Mouse (Mus musculus) neural tube, embryonic 15.5 days (tissue): ENCODE results near the gene Dhx38. TPM values are rescaled to one million over a fixed set of nuclear protein-coding genes. Genes with fewer than 3 reads are reported as not detected.

Experiments used
- ATAC-seq: fragments of 200-750 bp; cut with Nextera tagmentation; 2 replicates; pipeline ENCODE4 v1.8.0; 2017; ENCODE audit warnings: mild to moderate bottlenecking, moderate TSS enrichment, moderate library complexity; ENCODE audit not compliant: low FRiP score
- H3K27ac ChIP-seq: fragments of 300-500 bp; sonication (generic); replicated peaks from 2 replicates; pipeline ENCODE4 v1.5.1; 2015; ENCODE audit warnings: mild to moderate bottlenecking, inconsistent platforms
- H3K27me3 ChIP-seq: fragments of 300-500 bp; sonication (generic); replicated peaks from 2 replicates; pipeline ENCODE4 v1.6.1; 2015; ENCODE audit warnings: inconsistent platforms
- H3K36me3 ChIP-seq: fragments of 300-500 bp; sonication (generic); 2 replicates; pipeline ENCODE4 v1.6.1; 2015; ENCODE audit warnings: inconsistent platforms
- H3K4me1 ChIP-seq: fragments of 300-500 bp; sonication (generic); 2 replicates; pipeline ENCODE4 v1.6.1; 2015; ENCODE audit warnings: inconsistent platforms
- H3K4me2 ChIP-seq: fragments of 300-500 bp; sonication (generic); 2 replicates; pipeline ENCODE4 v1.6.1; 2015; ENCODE audit warnings: inconsistent platforms, mild to moderate bottlenecking, moderate library complexity
- H3K4me3 ChIP-seq: fragments of 300-500 bp; sonication (generic); replicated peaks from 2 replicates; pipeline ENCODE4 v1.5.1; 2015; ENCODE audit warnings: mild to moderate bottlenecking, inconsistent platforms
- H3K9ac ChIP-seq: fragments of 300-500 bp; sonication (generic); replicated peaks from 2 replicates; pipeline ENCODE4 v1.6.1; 2015; ENCODE audit warnings: mild to moderate bottlenecking, inconsistent platforms
- H3K9me3 ChIP-seq: fragments of 300-500 bp; sonication (generic); replicated peaks from 2 replicates; pipeline ENCODE4 v1.6.1; 2016; ENCODE audit warnings: inconsistent platforms
- WGBS: fragments of 180-500 bp; shearing (Covaris S2); methylation state at CpG from one replicate; pipeline ENCODE4 v1.1.7; 2015; ENCODE audit warnings: mixed read lengths; 5-methylcytosine and 5-hydroxymethylcytosine counted together
- polyA plus RNA-seq: library from polyadenylated mRNA; unstranded; fragments of >200 nt; fragmentation: Nextera tagmentation; extraction: Ambion mirVana; gene quantifications from 2 replicates; pipeline ENCODE4 v1.2.1, GENCODE M21; 2015

Dhx38 gene
- polyA plus RNA-seq, result 13.8 and 17.2 TPM in 2 replicates

- H3K27me3 ChIP-seq, result no peaks in the 10 kb centered on the region
- H3K9me3 ChIP-seq, result no peaks in the 10 kb centered on the region
- peak within 1 kb of the TSS; percentile 87 for H3K27ac ChIP-seq
- ATAC-seq, result peak; percentile 99
- peaks cover 21% of the 10 kb centered on the region for H3K4me1 ChIP-seq
- peak within 1 kb of the TSS; percentile 81 for H3K4me2 ChIP-seq
- H3K9ac ChIP-seq, result peak within 1 kb of the TSS; percentile 79
- WGBS, result under 1% methylated on average over 52 of the region's 52 CpGs
- peaks cover 32% of the 10 kb centered on the region for H3K36me3 ChIP-seq
- peak within 1 kb of the TSS; percentile 65 for H3K4me3 ChIP-seq
Observed at GRCm38 (mm10) chr8:109565498-109566333, at the start of gene Dhx38, which contains the start of gene Txnl4b. Gene Dhx38, minus strand, starts transcription at chr8:109565861. Gene Txnl4b, plus strand, starts transcription at chr8:109565892.

GRCm38 (mm10) chr8:109614243-109615210 lies 48.9 kb upstream of the Dhx38 start, which contains the start of gene Pkd1l3:
Gene Pkd1l3, plus strand, starts transcription at chr8:109614517.
- Histone ChIP-seq H3K9me3 (no peaks in the 10 kb centered on the region), H3K27me3 (no peaks in the 10 kb centered on the region), H3K4me2 (no peak within 1 kb of the TSS), H3K4me1 (no peaks in the 10 kb centered on the region), H3K9ac (no peak within 1 kb of the TSS), H3K36me3 (no peaks in the 10 kb centered on the region), H3K4me3 (0 out of 2 replicates have a peak within 1 kb of the TSS, but pooled peaks have one; percentile 6), H3K27ac (no peak within 1 kb of the TSS)
- WGBS, result 57% methylated on average over 27 of the region's 27 CpGs
- no peak for ATAC-seq

- H3K27me3 ChIP-seq, result no peaks in the 10 kb centered on the region
- ATAC-seq, result no peak
- H3K9ac ChIP-seq, result peak overlapping the region; percentile 63
- H3K36me3 ChIP-seq, result 0 out of 2 replicates have a peak, but pooled peaks cover 3% of the 10 kb centered on the region
- 21% methylated on average over 5 of the region's 5 CpGs for WGBS
- peaks cover 17% of the 10 kb centered on the region for H3K4me1 ChIP-seq
- H3K27ac ChIP-seq, result peak overlapping the region; percentile 91
- H3K4me2 ChIP-seq, result peak overlapping the region; percentile 88
- peak overlapping the region; percentile 71 for H3K4me3 ChIP-seq
- H3K9me3 ChIP-seq, result no peaks in the 10 kb centered on the region
Observed at GRCm38 (mm10) chr8:109609153-109609502, 43.5 kb upstream of the Dhx38 start.

DNA sequence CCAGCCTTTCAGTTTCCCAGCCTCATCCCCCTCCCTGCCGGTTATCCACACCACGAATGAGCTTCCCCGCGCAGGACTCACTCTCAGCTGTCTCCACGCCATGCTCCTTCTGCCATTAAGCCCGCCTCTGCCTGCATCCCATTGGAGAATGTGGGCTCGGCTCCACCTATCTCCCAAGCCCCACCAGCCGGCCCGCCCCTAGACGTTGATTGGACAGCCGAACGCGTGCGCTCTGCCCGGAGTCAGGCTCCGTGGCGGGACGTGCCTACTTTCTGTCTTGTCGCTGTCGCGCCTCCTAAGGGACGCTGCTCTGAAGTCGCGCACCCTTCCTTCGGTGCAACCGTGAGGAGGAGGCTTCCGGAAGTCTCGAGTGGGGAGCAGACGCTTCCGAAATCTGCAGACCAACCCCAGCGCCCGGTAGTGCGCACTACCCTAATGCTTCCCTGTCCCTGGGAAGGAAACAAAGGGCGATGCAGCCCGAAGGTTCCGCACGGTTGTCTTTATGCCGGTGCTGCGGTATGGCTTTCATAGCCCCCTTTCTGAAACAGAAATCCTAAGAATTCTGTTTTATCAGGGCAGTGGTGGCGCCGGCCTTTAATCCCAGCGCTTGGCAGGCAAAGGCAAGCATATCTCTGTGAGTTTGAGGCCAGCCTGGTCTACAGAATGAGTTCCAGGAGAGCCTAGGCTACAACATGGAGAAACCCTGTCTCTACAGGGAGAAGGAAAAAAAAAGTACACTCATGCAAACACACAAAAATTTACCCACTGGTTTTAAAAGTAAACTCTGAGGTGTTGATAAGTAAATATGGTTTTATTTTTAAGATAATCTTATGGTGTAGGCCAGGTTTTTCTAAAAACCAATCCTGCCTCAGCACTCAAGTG lies 42.9 kb upstream of the Dhx38 start, which contains the start of gene Dhodh:
Dhodh (minus strand) TSS at position 403 of the 882 bp plus-strand sequence.
- under 1% methylated on average over 42 of the region's 42 CpGs for WGBS
- H3K27me3 ChIP-seq, result no peaks in the 10 kb centered on the region
- peak within 1 kb of the TSS; percentile 91 for H3K27ac ChIP-seq
- peaks cover 17% of the 10 kb centered on the region for H3K4me1 ChIP-seq
- peaks cover 8% of the 10 kb centered on the region for H3K36me3 ChIP-seq
- H3K4me3 ChIP-seq, result peak within 1 kb of the TSS; percentile 71
- ATAC-seq, result peak; percentile 100
- no peaks in the 10 kb centered on the region for H3K9me3 ChIP-seq
- peak within 1 kb of the TSS; percentile 88 for H3K4me2 ChIP-seq
- H3K9ac ChIP-seq, result peak within 1 kb of the TSS; percentile 63

GRCm38 (mm10) chr8:109607650-109608049 lies 42.0 kb upstream of the Dhx38 start:
- ATAC-seq, result no peak
- H3K9ac ChIP-seq, result peak overlapping the region; percentile 59
- no peaks in the 10 kb centered on the region for H3K27me3 ChIP-seq
- H3K27ac ChIP-seq, result peak overlapping the region; percentile 91
- H3K36me3 ChIP-seq, result peaks cover 17% of the 10 kb centered on the region
- peak overlapping the region; percentile 71 for H3K4me3 ChIP-seq
- H3K9me3 ChIP-seq, result no peaks in the 10 kb centered on the region
- H3K4me2 ChIP-seq, result peak overlapping the region; percentile 88
- H3K4me1 ChIP-seq, result peaks cover 17% of the 10 kb centered on the region
- 8% methylated on average over 12 of the region's 12 CpGs for WGBS

GRCm38 (mm10) chr8:109606725-109607124 lies 41.1 kb upstream of the Dhx38 start:
- ATAC-seq, result no peak
- H3K9ac ChIP-seq, result no peak overlapping the region
- WGBS, result 86% methylated on average over 2 of the region's 2 CpGs

DNA sequence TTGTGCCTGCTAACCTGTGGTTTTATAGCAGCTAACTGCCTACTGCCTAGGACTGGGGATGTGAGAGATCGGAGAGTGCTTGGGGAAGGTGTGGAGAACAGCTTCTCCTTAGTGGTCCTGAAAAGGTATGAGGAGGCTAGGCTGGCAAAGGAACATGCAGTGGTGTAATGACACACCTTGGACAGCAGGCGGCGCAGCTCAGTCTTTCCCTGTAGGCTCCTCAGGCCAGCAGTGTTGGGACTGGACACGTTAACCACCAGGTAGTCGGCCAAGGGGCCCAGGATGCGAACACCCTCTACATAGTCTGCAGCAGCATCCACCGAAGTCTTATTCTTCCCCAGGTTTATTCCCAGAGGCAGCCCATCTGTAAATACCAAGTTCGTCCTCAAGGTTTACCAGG lies 30.2 kb upstream of the Dhx38 start:
- H3K9ac ChIP-seq, result no peak overlapping the region
- H3K4me2 ChIP-seq, result no peak overlapping the region
- H3K4me3 ChIP-seq, result no peak overlapping the region
- H3K36me3 ChIP-seq, result peaks cover 38% of the 10 kb centered on the region
- 53% methylated on average over 8 of the region's 8 CpGs for WGBS
- H3K27me3 ChIP-seq, result no peaks in the 10 kb centered on the region
- H3K4me1 ChIP-seq, result no peaks in the 10 kb centered on the region
- H3K27ac ChIP-seq, result no peak overlapping the region
- no peaks in the 10 kb centered on the region for H3K9me3 ChIP-seq
- no peak for ATAC-seq

More at GRCm38 (mm10) chr8:109606725-109607124, 41.1 kb upstream of the Dhx38 start:
- H3K27me3 ChIP-seq, result no peaks in the 10 kb centered on the region
- no peak overlapping the region for H3K27ac ChIP-seq
- peaks cover 24% of the 10 kb centered on the region for H3K36me3 ChIP-seq
- H3K4me2 ChIP-seq, result no peak overlapping the region
- H3K4me3 ChIP-seq, result no peak overlapping the region
- no peaks in the 10 kb centered on the region for H3K9me3 ChIP-seq
- H3K4me1 ChIP-seq, result peaks cover 17% of the 10 kb centered on the region

- Histone ChIP-seq H3K9me3 (no peaks in the 10 kb centered on the region), H3K4me2 (no peak overlapping the region), H3K27ac (no peak overlapping the region), H3K36me3 (peaks cover 26% of the 10 kb centered on the region), H3K4me1 (no peaks in the 10 kb centered on the region), H3K27me3 (no peaks in the 10 kb centered on the region), H3K9ac (no peak overlapping the region), H3K4me3 (no peak overlapping the region)
- no peak for ATAC-seq
- WGBS, result 82% methylated on average over 6 of the region's 6 CpGs
Observed at GRCm38 (mm10) chr8:109593117-109593788, 27.6 kb upstream of the Dhx38 start.

GRCm38 (mm10) chr8:109592164-109592563 lies 26.5 kb upstream of the Dhx38 start:
- WGBS, result 96% methylated on average over 5 of the region's 5 CpGs
- Histone ChIP-seq H3K4me3 (no peak overlapping the region), H3K4me1 (no peaks in the 10 kb centered on the region), H3K27ac (no peak overlapping the region), H3K4me2 (no peak overlapping the region), H3K27me3 (no peaks in the 10 kb centered on the region), H3K9ac (no peak overlapping the region), H3K36me3 (peaks cover 25% of the 10 kb centered on the region), H3K9me3 (no peaks in the 10 kb centered on the region)
- no peak for ATAC-seq

GRCm38 (mm10) chr8:109591367-109591766 lies 25.7 kb upstream of the Dhx38 start:
- H3K4me3 ChIP-seq, result no peak overlapping the region
- H3K4me2 ChIP-seq, result no peak overlapping the region
- H3K4me1 ChIP-seq, result no peaks in the 10 kb centered on the region
- no peak overlapping the region for H3K27ac ChIP-seq
- no peaks in the 10 kb centered on the region for H3K9me3 ChIP-seq
- no peak for ATAC-seq
- no peak overlapping the region for H3K9ac ChIP-seq
- no peaks in the 10 kb centered on the region for H3K27me3 ChIP-seq
- WGBS, result 92% methylated on average over 3 of the region's 3 CpGs
- H3K36me3 ChIP-seq, result peaks cover 25% of the 10 kb centered on the region
